Mouse (Mus musculus): Measurements from ENCODE around the gene Mypop. TPM values are rescaled to one million over a fixed set of nuclear protein-coding genes. Genes with fewer than 3 reads are reported as not detected.

The Mypop gene
- polyA plus RNA-seq, 1 experiment from 2014 or later: 3.3 TPM

DNA sequence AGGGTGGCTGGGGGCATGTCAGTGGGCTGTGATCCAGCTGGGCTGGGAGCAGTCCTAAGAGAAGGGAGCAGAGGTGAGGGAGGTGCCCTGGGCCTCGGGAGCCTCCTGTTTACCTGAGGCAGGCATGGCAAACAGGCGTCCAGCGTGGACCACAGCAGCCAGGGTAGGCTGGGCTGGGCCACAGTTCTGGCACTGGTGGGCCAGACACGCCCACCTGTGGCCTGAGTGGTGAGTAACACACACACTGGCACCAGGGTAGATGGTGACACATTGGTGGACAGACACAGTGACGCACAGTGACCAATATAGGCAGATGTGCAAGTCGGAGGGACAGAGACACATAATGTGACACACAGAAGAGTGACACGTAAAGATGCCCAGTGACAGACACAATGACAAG is 19.5 kb downstream of the Mypop start:
- DNase-seq (ENCODE audit: low spot score): no peak
- Histone ChIP-seq H3K4me3 (replicated peaks; ENCODE audit: low read depth, low read length) (no peak overlapping the region), H3K4me1 (replicated peaks; ENCODE audit: insufficient read depth, low read length) (peaks cover 18% of the 10 kb centered on the region), H3K27me3 (ENCODE audit: insufficient read depth, low read length) (no peaks in the 10 kb centered on the region), H3K9ac (ENCODE audit: low read depth, low read length) (no peak overlapping the region), H3K36me3 (ENCODE audit: insufficient read depth, low read length) (peaks cover 4% of the 10 kb centered on the region; the same call in 1 of the 2 replicates), H3K9me3 (replicated peaks; ENCODE audit: low read length) (no peaks in the 10 kb centered on the region), H3K27ac (no peak overlapping the region), H3K4me2 (ENCODE audit: low read length) (no peak overlapping the region)
- ATAC-seq (replicated peaks; ENCODE audit: low FRiP score, low read depth): no peak
- WGBS: 74% methylated on average over 7 of the region's 7 CpGs
- TF ChIP-seq CTCF (IDR thresholded peaks at IDR 0.05; ENCODE audit: low read depth): no peak

DNA sequence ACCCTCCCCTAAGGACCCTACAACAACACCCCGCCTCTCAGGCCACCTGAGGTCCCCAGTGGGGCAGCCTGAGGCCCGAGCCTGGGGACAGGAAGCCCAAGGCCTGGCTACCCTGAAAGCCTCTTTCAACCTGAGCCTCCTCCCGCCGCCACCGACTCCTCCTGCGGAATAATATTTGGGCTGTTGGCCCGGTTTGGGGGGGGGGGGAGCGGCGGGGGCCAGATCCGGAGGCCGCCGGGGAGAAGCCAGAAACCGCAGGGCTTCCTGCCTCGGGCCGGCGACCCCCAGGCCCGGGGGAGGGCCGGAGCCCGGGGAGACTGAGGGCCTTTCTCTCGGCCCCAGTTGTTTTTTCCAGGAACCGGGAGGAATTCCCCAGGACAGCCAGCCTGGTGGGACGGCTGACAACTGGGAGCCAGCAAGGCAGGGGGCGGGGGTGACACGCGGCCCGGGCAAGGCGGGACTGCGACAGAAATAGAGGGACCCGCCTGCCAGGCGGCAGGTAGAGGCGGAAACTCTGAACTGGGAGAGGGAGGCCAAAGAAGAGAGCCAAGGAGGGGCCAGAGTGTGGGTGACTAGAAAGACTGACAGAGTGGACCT is 21.1 kb downstream of the Mypop start:
- no peaks in the 10 kb centered on the region for H3K27me3 ChIP-seq (ENCODE audit: insufficient read depth, low read length)
- peak; percentile 63 for DNase-seq (ENCODE audit: low spot score)
- 2% methylated on average over 30 of the region's 31 CpGs for WGBS
- peak overlapping the region; percentile 82 for H3K27ac ChIP-seq
- H3K9me3 ChIP-seq (replicated peaks; ENCODE audit: low read length): no peaks in the 10 kb centered on the region
- peak; percentile 30; the same call in 1 of the 2 replicates for ATAC-seq (replicated peaks; ENCODE audit: low FRiP score, low read depth)
- TF ChIP-seq CTCF (IDR thresholded peaks at IDR 0.05; ENCODE audit: low read depth): no peak
- peaks cover 5% of the 10 kb centered on the region for H3K4me1 ChIP-seq (replicated peaks; ENCODE audit: insufficient read depth, low read length)
- peak overlapping the region; percentile 32 for H3K4me3 ChIP-seq (replicated peaks; ENCODE audit: low read depth, low read length)
- H3K36me3 ChIP-seq (ENCODE audit: insufficient read depth, low read length): no peaks in the 10 kb centered on the region
- H3K9ac ChIP-seq (ENCODE audit: low read depth, low read length): peak overlapping the region; percentile 75
- peak overlapping the region; percentile 66 for H3K4me2 ChIP-seq (ENCODE audit: low read length)

DNA sequence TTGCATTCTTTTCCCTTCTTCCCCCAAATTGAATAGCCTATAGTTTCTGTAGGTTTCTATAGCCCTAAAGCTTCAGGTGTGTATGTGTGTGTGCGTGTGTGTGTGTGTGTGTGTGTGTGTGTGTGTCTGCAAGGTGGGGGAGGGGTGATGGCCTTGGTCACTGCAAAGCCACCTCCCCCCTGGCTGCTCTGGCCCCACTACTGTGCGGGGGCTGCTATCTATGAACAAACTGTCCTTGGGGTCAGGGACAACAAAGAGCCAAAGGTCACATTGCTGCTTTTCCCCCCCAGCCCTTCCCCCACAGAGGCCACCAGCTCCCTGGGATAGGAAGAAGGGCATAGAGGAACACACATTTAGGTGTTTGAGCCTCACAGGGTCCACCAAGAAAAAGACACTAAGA is 21.8 kb downstream of the Mypop start:
- H3K4me2 ChIP-seq (ENCODE audit: low read length): peak overlapping the region; percentile 66
- H3K9ac ChIP-seq (ENCODE audit: low read depth, low read length): no peak overlapping the region
- H3K9me3 ChIP-seq (replicated peaks; ENCODE audit: low read length): no peaks in the 10 kb centered on the region
- H3K27ac ChIP-seq: no peak overlapping the region
- 40% methylated on average over 2 of the region's 2 CpGs for WGBS
- no peak overlapping the region for H3K4me3 ChIP-seq (replicated peaks; ENCODE audit: low read depth, low read length)
- H3K27me3 ChIP-seq (ENCODE audit: insufficient read depth, low read length): no peaks in the 10 kb centered on the region
- DNase-seq (ENCODE audit: low spot score): no peak
- no peaks in the 10 kb centered on the region; the same call in none of the 2 replicates for H3K4me1 ChIP-seq (replicated peaks; ENCODE audit: insufficient read depth, low read length)
- ATAC-seq (replicated peaks; ENCODE audit: low FRiP score, low read depth): no peak
- H3K36me3 ChIP-seq (ENCODE audit: insufficient read depth, low read length): no peaks in the 10 kb centered on the region
- no peak for TF ChIP-seq CTCF (IDR thresholded peaks at IDR 0.05; ENCODE audit: low read depth)

DNA sequence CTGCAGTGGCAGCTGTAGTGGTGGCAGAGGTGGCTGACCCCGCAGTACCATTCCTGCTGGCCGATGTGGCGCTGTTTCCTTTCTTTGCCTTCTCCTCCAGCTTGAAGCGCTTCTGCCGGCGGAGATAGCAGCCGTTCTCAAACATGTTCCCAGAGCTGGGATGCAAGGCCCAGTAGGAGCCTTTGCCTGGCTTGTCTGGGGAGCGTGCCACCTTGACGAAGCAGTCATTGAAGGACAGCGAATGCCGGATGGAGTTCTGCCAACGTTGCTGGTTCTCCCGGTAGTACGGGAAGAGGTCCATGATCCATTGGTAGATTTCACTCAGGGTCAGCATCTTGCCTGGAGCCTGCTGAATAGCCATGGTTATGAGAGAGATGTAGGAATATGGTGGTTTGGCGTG is 23.4 kb downstream of the Mypop start:
- Histone ChIP-seq H3K4me2 (ENCODE audit: low read length) (no peak overlapping the region), H3K27me3 (ENCODE audit: insufficient read depth, low read length) (no peaks in the 10 kb centered on the region), H3K9me3 (replicated peaks; ENCODE audit: low read length) (no peaks in the 10 kb centered on the region), H3K9ac (ENCODE audit: low read depth, low read length) (no peak overlapping the region), H3K4me3 (replicated peaks; ENCODE audit: low read depth, low read length) (no peak overlapping the region), H3K36me3 (ENCODE audit: insufficient read depth, low read length) (no peaks in the 10 kb centered on the region), H3K4me1 (replicated peaks; ENCODE audit: insufficient read depth, low read length) (no peaks in the 10 kb centered on the region; the same call in none of the 2 replicates), H3K27ac (no peak overlapping the region)
- WGBS: 62% methylated on average over 15 of the region's 15 CpGs
- no peak for DNase-seq (ENCODE audit: low spot score)
- TF ChIP-seq CTCF (IDR thresholded peaks at IDR 0.05; ENCODE audit: low read depth): peak; percentile 26; the same call in 1 of the 2 replicates
- ATAC-seq (replicated peaks; ENCODE audit: low FRiP score, low read depth): no peak

DNA sequence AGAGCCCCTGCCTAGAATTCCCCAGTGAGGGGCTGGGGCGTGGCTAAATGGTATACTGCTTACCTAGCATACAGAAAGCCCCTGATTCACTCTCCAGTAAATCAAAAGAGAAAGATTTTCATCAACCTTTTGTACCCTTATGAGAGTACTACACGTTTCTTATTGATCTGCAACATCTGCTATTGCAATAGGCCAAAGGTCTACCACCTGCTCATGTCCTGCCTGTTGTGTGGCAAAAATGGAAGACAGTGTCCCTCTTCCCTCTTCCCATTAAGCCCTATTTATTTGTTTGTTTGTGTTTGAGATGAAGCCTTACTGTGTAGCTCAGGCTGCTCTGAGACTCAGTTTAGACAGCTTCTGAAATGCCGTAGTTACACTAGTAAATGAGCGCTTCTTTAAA is 25.0 kb downstream of the Mypop start:
- Histone ChIP-seq H3K4me2 (ENCODE audit: low read length) (no peak overlapping the region), H3K27ac (no peak overlapping the region), H3K36me3 (ENCODE audit: insufficient read depth, low read length) (no peaks in the 10 kb centered on the region), H3K27me3 (ENCODE audit: insufficient read depth, low read length) (no peaks in the 10 kb centered on the region), H3K9me3 (replicated peaks; ENCODE audit: low read length) (no peaks in the 10 kb centered on the region), H3K4me1 (replicated peaks; ENCODE audit: insufficient read depth, low read length) (no peaks in the 10 kb centered on the region; the same call in none of the 2 replicates), H3K4me3 (replicated peaks; ENCODE audit: low read depth, low read length) (no peak overlapping the region), H3K9ac (ENCODE audit: low read depth, low read length) (no peak overlapping the region)
- WGBS: 81% methylated on average over 4 of the region's 4 CpGs
- ATAC-seq (replicated peaks; ENCODE audit: low FRiP score, low read depth): no peak
- TF ChIP-seq CTCF (IDR thresholded peaks at IDR 0.05; ENCODE audit: low read depth): no peak
- no peak for DNase-seq (ENCODE audit: low spot score)

DNA sequence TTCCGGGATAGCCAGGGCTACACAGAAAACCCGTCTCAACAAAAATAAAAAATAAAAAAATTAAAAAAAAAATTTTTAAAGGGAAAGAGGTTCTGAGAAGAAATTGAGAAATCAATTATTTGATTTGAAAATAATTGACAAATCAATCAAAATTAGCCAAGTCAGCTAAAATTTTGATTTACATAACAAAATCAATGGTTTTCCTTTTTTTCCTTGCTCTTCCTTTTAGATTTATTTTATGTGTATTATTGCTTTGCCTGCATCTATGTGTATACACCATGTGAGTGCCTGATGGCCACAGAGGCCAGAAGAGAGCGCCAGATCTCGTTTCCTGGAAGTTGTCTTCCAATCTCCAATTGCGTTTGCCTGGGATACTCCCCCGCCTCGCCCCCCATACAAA is 26.9 kb downstream of the Mypop start:
- Histone ChIP-seq H3K4me3 (replicated peaks; ENCODE audit: low read depth, low read length) (no peak overlapping the region), H3K4me2 (ENCODE audit: low read length) (no peak overlapping the region), H3K4me1 (replicated peaks; ENCODE audit: insufficient read depth, low read length) (no peaks in the 10 kb centered on the region; the same call in 1 of the 2 replicates), H3K27ac (no peak overlapping the region), H3K9me3 (replicated peaks; ENCODE audit: low read length) (no peaks in the 10 kb centered on the region), H3K36me3 (ENCODE audit: insufficient read depth, low read length) (no peaks in the 10 kb centered on the region), H3K27me3 (ENCODE audit: insufficient read depth, low read length) (peaks cover 8% of the 10 kb centered on the region), H3K9ac (ENCODE audit: low read depth, low read length) (no peak overlapping the region)
- DNase-seq (ENCODE audit: low spot score) (no peak), ATAC-seq (replicated peaks; ENCODE audit: low FRiP score, low read depth) (no peak)
- 85% methylated on average over 7 of the region's 7 CpGs for WGBS
- TF ChIP-seq CTCF (IDR thresholded peaks at IDR 0.05; ENCODE audit: low read depth): no peak

DNA sequence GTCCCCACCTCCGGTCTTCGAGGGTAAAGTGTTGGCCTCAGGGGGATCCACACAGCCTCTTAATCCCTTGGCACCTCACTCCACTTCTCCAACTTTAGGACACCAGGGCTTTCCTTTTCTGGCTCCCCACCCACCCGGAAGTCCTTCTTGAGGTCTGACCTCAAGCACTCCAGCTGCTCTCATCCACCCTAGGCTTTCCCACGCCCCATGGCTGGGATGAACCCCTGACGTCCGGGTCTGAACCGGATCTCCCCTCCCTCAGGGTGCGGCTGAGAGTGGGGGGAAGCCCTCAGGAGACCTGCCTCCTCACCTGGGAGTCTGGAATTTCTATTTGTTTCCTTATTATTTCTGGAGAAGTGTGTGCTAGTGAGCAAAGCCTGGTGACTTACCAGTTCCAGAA is 30.0 kb downstream of the Mypop start:
- 18% methylated on average over 8 of the region's 8 CpGs for WGBS
- Histone ChIP-seq H3K27ac (no peak overlapping the region), H3K27me3 (ENCODE audit: insufficient read depth, low read length) (peaks cover 15% of the 10 kb centered on the region), H3K4me2 (ENCODE audit: low read length) (no peak overlapping the region), H3K9me3 (replicated peaks; ENCODE audit: low read length) (no peaks in the 10 kb centered on the region), H3K36me3 (ENCODE audit: insufficient read depth, low read length) (no peaks in the 10 kb centered on the region), H3K4me3 (replicated peaks; ENCODE audit: low read depth, low read length) (no peak overlapping the region), H3K4me1 (replicated peaks; ENCODE audit: insufficient read depth, low read length) (0 out of 2 replicates have a peak, but pooled peaks cover 9% of the 10 kb centered on the region), H3K9ac (ENCODE audit: low read depth, low read length) (no peak overlapping the region)
- no peak for TF ChIP-seq CTCF (IDR thresholded peaks at IDR 0.05; ENCODE audit: low read depth)
- DNase-seq (ENCODE audit: low spot score) (no peak), ATAC-seq (replicated peaks; ENCODE audit: low FRiP score, low read depth) (no peak)

All from kidney, postnatal 0 days (tissue).